Mouse (Mus musculus) midbrain, embryonic 11.5 days (tissue): ENCODE measurements at regions not wholly inside any gene's neighbourhood (a gene's known extent, or its start where the extent isn't known, plus 50 kb on each side); places are given as distances from the start of the nearest gene placed in this dataset.

Source experiments
- ATAC-seq: fragments of 200-750 bp; cut with Nextera tagmentation; 2 replicates; pipeline ENCODE4 v1.8.0; 2017; ENCODE audit warnings: moderate TSS enrichment, moderate library complexity; ENCODE audit not compliant: low FRiP score
- DNase-seq: peaks from one replicate; pipeline ENCODE4 v3.0.0; 2015; ENCODE audit warnings: low spot score; ENCODE audit errors: missing footprints
- H3K27ac ChIP-seq: fragments of 300-500 bp; sonication (generic); 2 replicates; pipeline ENCODE4 v1.5.1; 2014; ENCODE audit warnings: low read depth, low read length
- H3K27me3 ChIP-seq: fragments of 300-500 bp; sonication (generic); 2 replicates; pipeline ENCODE4 v1.6.1; 2014; ENCODE audit warnings: mild to moderate bottlenecking, low read length, moderate library complexity, mixed read lengths; ENCODE audit not compliant: control insufficient read depth, insufficient read depth
- H3K36me3 ChIP-seq: fragments of 300-500 bp; sonication (generic); 2 replicates; pipeline ENCODE4 v1.6.1; 2014; ENCODE audit warnings: mild to moderate bottlenecking, low read length, moderate library complexity, mixed read lengths; ENCODE audit not compliant: control insufficient read depth, insufficient read depth
- H3K4me1 ChIP-seq: fragments of 300-500 bp; sonication (generic); 2 replicates; pipeline ENCODE4 v1.6.1; 2014; ENCODE audit warnings: low read length; ENCODE audit not compliant: control insufficient read depth, insufficient read depth
- H3K4me2 ChIP-seq: fragments of 300-500 bp; sonication (generic); 2 replicates; pipeline ENCODE4 v1.6.1; 2014; ENCODE audit warnings: mild to moderate bottlenecking, moderate library complexity
- H3K4me3 ChIP-seq: fragments of 300-500 bp; sonication (generic); 2 replicates; pipeline ENCODE4 v1.5.1; 2014; ENCODE audit warnings: low read depth, low read length
- H3K9ac ChIP-seq: fragments of 300-500 bp; sonication (generic); 2 replicates; pipeline ENCODE4 v1.6.1; 2014; ENCODE audit warnings: low read length
- H3K9me3 ChIP-seq: fragments of 300-500 bp; sonication (generic); 2 replicates; pipeline ENCODE4 v1.6.1; 2016; ENCODE audit warnings: low read length; ENCODE audit not compliant: control insufficient read depth
- WGBS: fragments of 180-500 bp; shearing (Covaris S2); extraction: QIAGEN DNeasy Blood & Tissue Kit; methylation state at CpG from one replicate; pipeline ENCODE4 v1.1.7; 2014; 5-methylcytosine and 5-hydroxymethylcytosine counted together

DNA sequence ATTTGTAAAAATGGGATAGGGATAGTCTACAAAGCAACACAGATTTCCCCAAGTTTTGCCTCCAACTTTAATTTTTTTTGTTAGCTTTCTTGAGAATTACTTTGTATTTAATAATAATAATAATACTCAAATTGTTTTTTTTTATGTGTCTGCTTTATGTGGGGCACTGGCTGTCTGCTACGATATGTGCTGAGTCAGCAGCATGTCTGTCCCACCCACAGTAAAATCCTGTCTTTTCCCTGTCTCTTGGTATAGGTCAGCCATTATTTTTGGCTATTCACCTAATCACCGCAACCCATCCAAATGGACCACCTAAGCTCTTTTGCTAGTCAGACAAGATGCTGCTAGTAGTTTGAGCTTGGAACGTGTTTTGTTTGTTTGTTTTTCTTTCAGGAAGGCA lies 473.0 kb downstream of the Hs3st4 start:
- ATAC-seq (no peak), DNase-seq (no peak)
- H3K9me3 ChIP-seq, result no peaks in the 10 kb centered on the region
- WGBS, result 86% methylated on average over 3 of the region's 3 CpGs
- no peak overlapping the region for H3K9ac ChIP-seq
- H3K27ac ChIP-seq, result no peak overlapping the region
- no peaks in the 10 kb centered on the region for H3K27me3 ChIP-seq
- no peaks in the 10 kb centered on the region for H3K4me1 ChIP-seq
- no peak overlapping the region for H3K4me3 ChIP-seq
- no peak overlapping the region for H3K4me2 ChIP-seq
- no peaks in the 10 kb centered on the region for H3K36me3 ChIP-seq

GRCm38 (mm10) chr7:124487326-124487725 lies 504.7 kb downstream of the Hs3st4 start:
- H3K36me3 ChIP-seq, result no peaks in the 10 kb centered on the region
- H3K4me1 ChIP-seq, result no peaks in the 10 kb centered on the region
- WGBS, result 61% methylated on average over 1 of the region's 1 CpGs
- no peak overlapping the region for H3K4me2 ChIP-seq
- H3K27ac ChIP-seq, result no peak overlapping the region
- H3K9me3 ChIP-seq, result no peaks in the 10 kb centered on the region
- DNase-seq (no peak), ATAC-seq (no peak)
- no peak overlapping the region for H3K4me3 ChIP-seq
- H3K27me3 ChIP-seq, result no peaks in the 10 kb centered on the region
- H3K9ac ChIP-seq, result no peak overlapping the region

- WGBS, result 69% methylated on average over 3 of the region's 3 CpGs
- Histone ChIP-seq H3K4me3 (no peak overlapping the region), H3K36me3 (no peaks in the 10 kb centered on the region), H3K4me2 (no peak overlapping the region), H3K9me3 (no peaks in the 10 kb centered on the region), H3K27me3 (no peaks in the 10 kb centered on the region), H3K4me1 (no peaks in the 10 kb centered on the region), H3K27ac (no peak overlapping the region), H3K9ac (no peak overlapping the region)
- DNase-seq, result no peak
- ATAC-seq, result no peak
Observed at GRCm38 (mm10) chr7:124491109-124491793, 508.6 kb downstream of the Hs3st4 start.

- no peaks in the 10 kb centered on the region for H3K9me3 ChIP-seq
- H3K9ac ChIP-seq, result no peak overlapping the region
- no peak for ATAC-seq
- no peaks in the 10 kb centered on the region for H3K4me1 ChIP-seq
- no peaks in the 10 kb centered on the region for H3K36me3 ChIP-seq
- WGBS, result 92% methylated on average over 3 of the region's 3 CpGs
- H3K4me3 ChIP-seq, result no peak overlapping the region
- DNase-seq, result no peak
- H3K27me3 ChIP-seq, result no peaks in the 10 kb centered on the region
- no peak overlapping the region for H3K27ac ChIP-seq
- H3K4me2 ChIP-seq, result no peak overlapping the region
Observed at GRCm38 (mm10) chr7:124491851-124492390, 509.3 kb downstream of the Hs3st4 start.

- Histone ChIP-seq H3K4me3 (no peak overlapping the region), H3K36me3 (no peaks in the 10 kb centered on the region), H3K9ac (no peak overlapping the region), H3K4me2 (no peak overlapping the region), H3K9me3 (no peaks in the 10 kb centered on the region), H3K4me1 (no peaks in the 10 kb centered on the region), H3K27me3 (no peaks in the 10 kb centered on the region), H3K27ac (no peak overlapping the region)
- WGBS, result 78% methylated on average over 3 of the region's 3 CpGs
- DNase-seq (no peak), ATAC-seq (no peak)
Observed at GRCm38 (mm10) chr7:124500636-124501035, 518.0 kb downstream of the Hs3st4 start.

- DNase-seq, result no peak
- Histone ChIP-seq H3K9ac (no peak overlapping the region), H3K27me3 (no peaks in the 10 kb centered on the region), H3K36me3 (no peaks in the 10 kb centered on the region), H3K4me1 (no peaks in the 10 kb centered on the region), H3K9me3 (no peaks in the 10 kb centered on the region), H3K4me2 (no peak overlapping the region), H3K4me3 (no peak overlapping the region), H3K27ac (no peak overlapping the region)
- no peak for ATAC-seq
- WGBS, result 90% methylated on average over 5 of the region's 5 CpGs
Observed at GRCm38 (mm10) chr7:124502760-124503159, 520.1 kb downstream of the Hs3st4 start.

- no peaks in the 10 kb centered on the region for H3K9me3 ChIP-seq
- no peak overlapping the region for H3K27ac ChIP-seq
- ATAC-seq (no peak), DNase-seq (no peak)
- WGBS, result 72% methylated on average over 1 of the region's 1 CpGs
- no peaks in the 10 kb centered on the region for H3K36me3 ChIP-seq
- H3K4me1 ChIP-seq, result no peaks in the 10 kb centered on the region
- H3K9ac ChIP-seq, result no peak overlapping the region
- H3K27me3 ChIP-seq, result no peaks in the 10 kb centered on the region
- no peak overlapping the region for H3K4me2 ChIP-seq
- no peak overlapping the region for H3K4me3 ChIP-seq
Observed at GRCm38 (mm10) chr7:124549038-124549437, 566.4 kb downstream of the Hs3st4 start.

DNA sequence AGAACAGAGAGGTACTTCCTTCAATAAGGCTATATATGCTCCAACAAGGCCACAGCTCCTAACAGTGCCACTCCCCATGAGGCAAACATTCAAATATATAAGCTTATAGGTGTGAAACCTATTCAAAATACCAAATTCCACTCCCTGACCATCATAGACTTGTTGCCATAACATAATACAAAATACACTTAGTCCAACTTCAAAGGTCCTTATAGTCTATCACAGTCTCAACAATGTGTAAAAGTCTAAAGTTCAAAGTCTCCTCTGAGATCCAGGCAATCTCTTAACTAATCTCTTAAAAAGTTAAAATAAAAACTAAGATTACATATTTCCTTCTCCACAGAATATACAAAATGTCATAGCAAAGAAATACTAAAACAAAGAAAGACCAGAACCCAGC lies 574.5 kb downstream of the Hs3st4 start:
- H3K4me1 ChIP-seq, result no peaks in the 10 kb centered on the region
- ATAC-seq (no peak), DNase-seq (no peak)
- no peak overlapping the region for H3K4me2 ChIP-seq
- no peak overlapping the region for H3K27ac ChIP-seq
- no peaks in the 10 kb centered on the region for H3K9me3 ChIP-seq
- no peaks in the 10 kb centered on the region for H3K27me3 ChIP-seq
- no peak overlapping the region for H3K9ac ChIP-seq
- H3K36me3 ChIP-seq, result no peaks in the 10 kb centered on the region
- H3K4me3 ChIP-seq, result no peak overlapping the region

GRCm38 (mm10) chr7:124570804-124571203 lies 588.1 kb downstream of the Hs3st4 start:
- Histone ChIP-seq H3K4me3 (no peak overlapping the region), H3K9me3 (no peaks in the 10 kb centered on the region), H3K27me3 (no peaks in the 10 kb centered on the region), H3K36me3 (no peaks in the 10 kb centered on the region), H3K9ac (no peak overlapping the region), H3K27ac (no peak overlapping the region), H3K4me2 (no peak overlapping the region), H3K4me1 (no peaks in the 10 kb centered on the region)
- DNase-seq, result no peak
- no peak for ATAC-seq
